Mouse (Mus musculus) forebrain, embryonic 10.5 days (tissue): ENCODE data around the gene Hist1h2bp. TPM values are rescaled to one million over a fixed set of nuclear protein-coding genes. Genes with fewer than 3 reads are reported as not detected.
"Not testable (repeated sequence)": the region's sequence is repeated elsewhere in the genome, so short reads cannot be mapped to it uniquely, and the experiment has no call there.

Source experiments
- DNase-seq: peaks from one replicate; pipeline ENCODE4 v3.0.0-alpha.2; 2017; ENCODE audit warnings: low spot score; ENCODE audit errors: extremely low spot score
- H3K27ac ChIP-seq: fragments of 300-500 bp; sonication (generic); 2 replicates; pipeline ENCODE4 v1.5.1; 2016; ENCODE audit warnings: mild to moderate bottlenecking
- H3K27me3 ChIP-seq: fragments of 300-500 bp; sonication (generic); 2 replicates; pipeline ENCODE4 v1.6.1; 2016; ENCODE audit warnings: mild to moderate bottlenecking; ENCODE audit not compliant: poor library complexity, severe bottlenecking
- H3K36me3 ChIP-seq: fragments of 300-500 bp; sonication (generic); replicated peaks from 2 replicates; pipeline ENCODE4 v1.6.1; 2016; ENCODE audit warnings: mild to moderate bottlenecking, moderate library complexity
- H3K4me1 ChIP-seq: fragments of 300-500 bp; sonication (generic); 2 replicates; pipeline ENCODE4 v1.6.1; 2016
- H3K4me3 ChIP-seq: fragments of 300-500 bp; sonication (generic); 2 replicates; pipeline ENCODE4 v1.5.1; 2016; ENCODE audit warnings: mild to moderate bottlenecking, moderate library complexity
- H3K9me3 ChIP-seq: fragments of 300-500 bp; sonication (generic); 2 replicates; pipeline ENCODE4 v1.6.1; 2016; ENCODE audit warnings: mild to moderate bottlenecking, moderate library complexity
- WGBS: fragments of 180-500 bp; shearing (Covaris S2); methylation state at CpG from one replicate; pipeline ENCODE4 v1.1.7; 2016; 5-methylcytosine and 5-hydroxymethylcytosine counted together
- microRNA-seq: library from miRNA; unstranded; fragments of <30 nt; microRNA quantifications from one replicate; pipeline ENCODE4, GENCODE M21; 2017
- polyA plus RNA-seq: library from polyadenylated mRNA; unstranded; fragments of >200 nt; fragmentation: Nextera tagmentation; extraction: Ambion mirVana; gene quantifications from 2 replicates; pipeline ENCODE4 v1.2.1, GENCODE M21; 2016

The Hist1h2bp gene
- polyA plus RNA-seq, 1 experiment from 2014 or later = 4.3 TPM

DNA sequence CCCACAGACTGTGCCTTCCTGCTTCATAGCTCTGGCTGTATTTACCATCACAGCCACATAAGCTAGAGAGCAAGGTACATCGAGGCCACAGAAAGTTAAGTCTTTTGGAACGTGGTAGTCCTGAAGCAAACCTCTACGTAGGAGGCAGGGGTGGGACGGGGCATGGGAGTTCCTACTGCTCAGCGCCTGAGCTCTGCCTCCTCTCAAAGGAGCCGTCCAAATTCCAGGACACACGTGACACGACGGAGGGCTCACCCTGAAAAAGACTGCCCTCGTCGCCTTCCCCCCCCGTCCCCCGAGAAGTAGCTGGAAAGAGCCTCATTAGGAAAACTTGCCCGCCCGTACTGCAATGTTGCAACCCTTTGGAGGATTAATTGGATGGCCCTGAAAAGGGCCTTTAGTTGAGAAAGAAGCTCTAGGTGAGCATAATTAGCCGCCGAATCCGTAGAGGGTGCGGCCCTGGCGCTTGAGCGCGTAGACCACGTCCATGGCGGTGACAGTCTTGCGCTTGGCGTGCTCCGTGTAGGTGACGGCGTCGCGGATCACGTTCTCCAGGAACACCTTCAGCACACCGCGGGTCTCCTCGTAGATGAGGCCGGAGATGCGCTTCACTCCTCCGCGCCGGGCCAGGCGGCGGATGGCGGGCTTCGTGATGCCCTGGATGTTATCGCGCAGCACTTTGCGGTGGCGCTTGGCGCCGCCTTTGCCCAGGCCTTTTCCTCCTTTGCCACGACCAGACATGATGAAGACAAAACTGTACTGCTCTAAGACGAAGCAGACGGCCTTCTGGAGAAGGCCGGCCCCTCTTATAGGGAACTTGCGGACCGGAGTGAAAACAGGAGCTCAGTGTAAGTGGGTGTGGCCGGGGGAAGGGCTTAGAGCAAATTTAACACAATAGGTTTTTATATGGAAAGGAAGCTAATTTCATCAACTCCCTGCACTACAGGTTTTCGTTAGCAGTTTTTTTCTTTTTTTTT, 44.4 kb downstream of the Hist1h2bp start, which contains the start of gene Hist1h4n:
Gene Hist1h4n, minus strand, starts transcription at position 779 of the 977 bp plus-strand sequence.
- WGBS = under 1% methylated on average over 30 of the region's 58 CpGs
- not testable (repeated sequence) for H3K9me3 ChIP-seq, H3K4me1 ChIP-seq, H3K36me3 ChIP-seq, DNase-seq, H3K27me3 ChIP-seq
- H3K27ac ChIP-seq = peak within 1 kb of the TSS; percentile 74
- H3K4me3 ChIP-seq = peak within 1 kb of the TSS; percentile 34

DNA sequence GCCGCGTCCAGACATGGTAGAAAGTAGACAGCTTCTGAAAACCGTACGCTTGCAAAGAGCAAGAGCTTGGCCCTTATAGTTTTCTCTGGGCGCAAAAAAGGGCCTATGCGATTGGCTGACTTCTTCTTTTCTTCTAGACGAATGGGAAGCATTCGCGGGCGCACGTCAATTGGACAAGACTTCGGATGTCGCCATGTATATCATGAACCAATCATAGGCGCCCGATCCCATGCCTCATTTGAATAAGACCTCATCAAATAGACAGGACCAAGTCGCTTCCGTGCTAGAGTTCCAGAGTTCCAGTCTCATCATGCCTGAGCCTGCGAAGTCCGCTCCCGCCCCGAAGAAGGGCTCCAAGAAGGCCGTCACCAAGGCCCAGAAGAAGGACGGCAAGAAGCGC, 46.2 kb downstream of the Hist1h2bp start, which contains the start of the genes Hist1h2ap and Hist1h2br:
Gene Hist1h2ap, minus strand, starts transcription at position 47 of the 400 bp plus-strand sequence.
Gene Hist1h2br, plus strand, starts transcription at position 283 of the 400 bp plus-strand sequence.
- no CpG with 5 or more reads among the region's 24 CpGs for WGBS
- not testable (repeated sequence) for H3K27me3 ChIP-seq, H3K4me3 ChIP-seq, H3K27ac ChIP-seq, DNase-seq, H3K36me3 ChIP-seq, H3K9me3 ChIP-seq, H3K4me1 ChIP-seq

Small RNA genes within 50 kb of the gene (microRNA-seq; reads per million reads assigned to microRNA genes)
- not detected for gene Gm19658
- not detected for gene Gm44346
- not detected for gene Gm44454
- gene Gm44466 = not detected

Other genes with a start within 250 kb of the Hist1h2bp start
- 0.15 and 0.20 TPM in 2 replicates for gene Olfr1366, start 244.7 kb upstream of the Hist1h2bp start, polyA plus RNA-seq
- not detected in 2 replicates for gene Olfr1535, start 227.6 kb upstream of the Hist1h2bp start, polyA plus RNA-seq
- not detected in 2 replicates for gene Olfr1364, start 205.7 kb upstream of the Hist1h2bp start, polyA plus RNA-seq
- not detected in 2 replicates for gene Olfr1362, start 173.4 kb upstream of the Hist1h2bp start, polyA plus RNA-seq
- not detected in 2 replicates for gene Olfr11, start 144.9 kb upstream of the Hist1h2bp start, polyA plus RNA-seq
- not detected in 2 replicates for gene Olfr1361, start 124.1 kb upstream of the Hist1h2bp start, polyA plus RNA-seq
- not detected in 2 replicates for gene Olfr1360, start 110.1 kb upstream of the Hist1h2bp start, polyA plus RNA-seq
- not detected in 2 replicates for gene Olfr1359, start 89.3 kb upstream of the Hist1h2bp start, polyA plus RNA-seq
- 1.5 and 2.0 TPM in 2 replicates for gene Hist1h2bl, start 71.3 kb upstream of the Hist1h2bp start, polyA plus RNA-seq
- gene Hist1h2ai, start 71.0 kb upstream of the Hist1h2bp start, polyA plus RNA-seq = 11.9 and 12.0 TPM in 2 replicates
- 9.4 and 11.1 TPM in 2 replicates for gene Hist1h3h, start 69.8 kb upstream of the Hist1h2bp start, polyA plus RNA-seq
- 5.3 and 5.6 TPM in 2 replicates for gene Hist1h2bm, start 65.4 kb upstream of the Hist1h2bp start, polyA plus RNA-seq
- 0.97 and 1.8 TPM in 2 replicates for gene Hist1h4j, start 52.4 kb upstream of the Hist1h2bp start, polyA plus RNA-seq
- gene Hist1h4k, start 37.0 kb upstream of the Hist1h2bp start, polyA plus RNA-seq = 1.8 and 5.8 TPM in 2 replicates
- 17.5 and 18.1 TPM in 2 replicates for gene Hist1h2ak, start 33.6 kb upstream of the Hist1h2bp start, polyA plus RNA-seq
- 1.6 and 1.8 TPM in 2 replicates for gene Hist1h2bn, start 33.3 kb upstream of the Hist1h2bp start, polyA plus RNA-seq
- gene Hist1h1b, start 6.8 kb upstream of the Hist1h2bp start, polyA plus RNA-seq = 37.0 and 43.0 TPM in 2 replicates
- gene Hist1h3i, start 4.1 kb upstream of the Hist1h2bp start, polyA plus RNA-seq = 120 and 124 TPM in 2 replicates
- 11.9 and 17.4 TPM in 2 replicates for gene Hist1h2an, start 243 bp upstream of the Hist1h2bp start, polyA plus RNA-seq
- gene Hist1h2bq, start 22.7 kb downstream of the Hist1h2bp start, polyA plus RNA-seq = 19.8 and 21.9 TPM in 2 replicates
- gene Hist1h2ao, start 23.0 kb downstream of the Hist1h2bp start, polyA plus RNA-seq = 4.2 TPM in 1 of 2 replicates, not detected in the other
- gene Hist1h4m, start 24.3 kb downstream of the Hist1h2bp start, polyA plus RNA-seq = not detected in 2 replicates
- gene Hist1h4n, start 44.7 kb downstream of the Hist1h2bp start, polyA plus RNA-seq = 9.3 and 9.4 TPM in 2 replicates
- 6,723 and 6,843 TPM in 2 replicates for gene Hist1h2ap, start 46.0 kb downstream of the Hist1h2bp start, polyA plus RNA-seq
- 20.1 and 23.1 TPM in 2 replicates for gene Hist1h2br, start 46.3 kb downstream of the Hist1h2bp start, polyA plus RNA-seq
- gene Zfp184, start 157.6 kb downstream of the Hist1h2bp start, polyA plus RNA-seq = 24.3 and 26.8 TPM in 2 replicates
- gene Pom121l2, start 193.7 kb downstream of the Hist1h2bp start, polyA plus RNA-seq = 0.09 TPM in 1 of 2 replicates, not detected in the other
- gene Prss16, start 222.3 kb downstream of the Hist1h2bp start, polyA plus RNA-seq = 0.26 and 0.41 TPM in 2 replicates
- 12.1 and 14.3 TPM in 2 replicates for gene Hist1h2ah, start 248.1 kb downstream of the Hist1h2bp start, polyA plus RNA-seq
- 6.4 and 7.7 TPM in 2 replicates for gene Hist1h2bk, start 248.4 kb downstream of the Hist1h2bp start, polyA plus RNA-seq